Mouse (Mus musculus): ENCODE data around the gene Lexm. TPM values are rescaled to one million over a fixed set of nuclear protein-coding genes. Genes with fewer than 3 reads are reported as not detected.
A peak's percentile ranks its signal among the peaks of the same experiment; 100 is the strongest.

Lexm gene
- polyA plus RNA-seq, 1 experiment from 2014 or later = not detected

- H3K4me3 ChIP-seq (replicated peaks; ENCODE audit: low read length) = no peak overlapping the region
- no peak overlapping the region for H3K4me2 ChIP-seq (ENCODE audit: low read length)
- H3K27ac ChIP-seq (ENCODE audit: low read length) = no peak overlapping the region
- 80% methylated on average over 12 of the region's 12 CpGs for WGBS
- H3K36me3 ChIP-seq (ENCODE audit: control insufficient read depth, insufficient read depth) = no peaks in the 10 kb centered on the region
- no peaks in the 10 kb centered on the region for H3K9me3 ChIP-seq (ENCODE audit: control insufficient read depth, low read length)
- no peak for ATAC-seq
- no peak overlapping the region for H3K9ac ChIP-seq (replicated peaks; ENCODE audit: low read depth, low read length)
- H3K4me1 ChIP-seq (replicated peaks; ENCODE audit: control insufficient read depth, insufficient read depth, low read length) = peaks cover 10% of the 10 kb centered on the region
- H3K27me3 ChIP-seq (replicated peaks; ENCODE audit: control insufficient read depth, insufficient read depth, low read length) = 0 out of 2 replicates have a peak, but pooled peaks cover 2% of the 10 kb centered on the region
Measured at GRCm38 (mm10) chr4:106615637-106616036, 1.4 kb downstream of the Lexm start.

- 86% methylated on average over 9 of the region's 9 CpGs for WGBS
- H3K4me2 ChIP-seq (ENCODE audit: low read length) = no peak overlapping the region
- H3K4me3 ChIP-seq (replicated peaks; ENCODE audit: low read length) = no peak overlapping the region
- 0 out of 2 replicates have a peak, but pooled peaks cover 2% of the 10 kb centered on the region for H3K27me3 ChIP-seq (replicated peaks; ENCODE audit: control insufficient read depth, insufficient read depth, low read length)
- peaks cover 10% of the 10 kb centered on the region for H3K4me1 ChIP-seq (replicated peaks; ENCODE audit: control insufficient read depth, insufficient read depth, low read length)
- H3K9ac ChIP-seq (replicated peaks; ENCODE audit: low read depth, low read length) = no peak overlapping the region
- no peak for ATAC-seq
- no peaks in the 10 kb centered on the region for H3K9me3 ChIP-seq (ENCODE audit: control insufficient read depth, low read length)
- H3K27ac ChIP-seq (ENCODE audit: low read length) = no peak overlapping the region
- no peaks in the 10 kb centered on the region for H3K36me3 ChIP-seq (ENCODE audit: control insufficient read depth, insufficient read depth)
Measured at GRCm38 (mm10) chr4:106614881-106615280, 2.2 kb downstream of the Lexm start.

GRCm38 (mm10) chr4:106614180-106614797 lies 2.8 kb downstream of the Lexm start:
- H3K27me3 ChIP-seq (replicated peaks; ENCODE audit: control insufficient read depth, insufficient read depth, low read length) = 0 out of 2 replicates have a peak, but pooled peaks cover 2% of the 10 kb centered on the region
- no peak overlapping the region for H3K27ac ChIP-seq (ENCODE audit: low read length)
- no peak overlapping the region for H3K9ac ChIP-seq (replicated peaks; ENCODE audit: low read depth, low read length)
- H3K36me3 ChIP-seq (ENCODE audit: control insufficient read depth, insufficient read depth) = no peaks in the 10 kb centered on the region
- H3K4me1 ChIP-seq (replicated peaks; ENCODE audit: control insufficient read depth, insufficient read depth, low read length) = peaks cover 10% of the 10 kb centered on the region
- 38% methylated on average over 7 of the region's 7 CpGs for WGBS
- ATAC-seq = peak; percentile 71
- no peak overlapping the region for H3K4me2 ChIP-seq (ENCODE audit: low read length)
- H3K9me3 ChIP-seq (ENCODE audit: control insufficient read depth, low read length) = no peaks in the 10 kb centered on the region
- no peak overlapping the region for H3K4me3 ChIP-seq (replicated peaks; ENCODE audit: low read length)

- Histone ChIP-seq H3K4me1 (replicated peaks; ENCODE audit: control insufficient read depth, insufficient read depth, low read length) (peaks cover 10% of the 10 kb centered on the region), H3K9me3 (ENCODE audit: control insufficient read depth, low read length) (no peaks in the 10 kb centered on the region), H3K4me2 (ENCODE audit: low read length) (no peak overlapping the region), H3K4me3 (replicated peaks; ENCODE audit: low read length) (no peak overlapping the region), H3K36me3 (ENCODE audit: control insufficient read depth, insufficient read depth) (no peaks in the 10 kb centered on the region), H3K27me3 (replicated peaks; ENCODE audit: control insufficient read depth, insufficient read depth, low read length) (0 out of 2 replicates have a peak, but pooled peaks cover 2% of the 10 kb centered on the region), H3K27ac (ENCODE audit: low read length) (no peak overlapping the region), H3K9ac (replicated peaks; ENCODE audit: low read depth, low read length) (no peak overlapping the region)
- 86% methylated on average over 3 of the region's 3 CpGs for WGBS
- ATAC-seq = no peak
Measured at GRCm38 (mm10) chr4:106613560-106613959, 3.5 kb downstream of the Lexm start.

- H3K36me3 ChIP-seq (ENCODE audit: control insufficient read depth, insufficient read depth) = no peaks in the 10 kb centered on the region
- no peaks in the 10 kb centered on the region for H3K9me3 ChIP-seq (ENCODE audit: control insufficient read depth, low read length)
- 0 out of 2 replicates have a peak, but pooled peaks cover 2% of the 10 kb centered on the region for H3K27me3 ChIP-seq (replicated peaks; ENCODE audit: control insufficient read depth, insufficient read depth, low read length)
- no peak overlapping the region for H3K9ac ChIP-seq (replicated peaks; ENCODE audit: low read depth, low read length)
- no peak for ATAC-seq
- peaks cover 10% of the 10 kb centered on the region for H3K4me1 ChIP-seq (replicated peaks; ENCODE audit: control insufficient read depth, insufficient read depth, low read length)
- H3K4me2 ChIP-seq (ENCODE audit: low read length) = no peak overlapping the region
- no peak overlapping the region for H3K27ac ChIP-seq (ENCODE audit: low read length)
- H3K4me3 ChIP-seq (replicated peaks; ENCODE audit: low read length) = no peak overlapping the region
- 82% methylated on average over 8 of the region's 8 CpGs for WGBS
Measured at GRCm38 (mm10) chr4:106613105-106613504, 3.9 kb downstream of the Lexm start.

- Histone ChIP-seq H3K4me1 (replicated peaks; ENCODE audit: control insufficient read depth, insufficient read depth, low read length) (peaks cover 3% of the 10 kb centered on the region; the same call in 1 of the 2 replicates), H3K4me3 (replicated peaks; ENCODE audit: low read length) (no peak overlapping the region), H3K27ac (ENCODE audit: low read length) (no peak overlapping the region), H3K4me2 (ENCODE audit: low read length) (no peak overlapping the region), H3K9me3 (ENCODE audit: control insufficient read depth, low read length) (no peaks in the 10 kb centered on the region), H3K27me3 (replicated peaks; ENCODE audit: control insufficient read depth, insufficient read depth, low read length) (no peaks in the 10 kb centered on the region), H3K9ac (replicated peaks; ENCODE audit: low read depth, low read length) (no peak overlapping the region), H3K36me3 (ENCODE audit: control insufficient read depth, insufficient read depth) (no peaks in the 10 kb centered on the region)
- no peak for ATAC-seq
- WGBS = 81% methylated on average over 1 of the region's 1 CpGs
Measured at GRCm38 (mm10) chr4:106607905-106608304, 9.1 kb downstream of the Lexm start.

GRCm38 (mm10) chr4:106606639-106607554 lies 10.1 kb downstream of the Lexm start:
- peak; percentile 91 for ATAC-seq
- 39% methylated on average over 18 of the region's 18 CpGs for WGBS

GRCm38 (mm10) chr4:106600770-106601169 lies 16.3 kb downstream of the Lexm start:
- no peak overlapping the region for H3K27ac ChIP-seq (ENCODE audit: low read length)
- no peaks in the 10 kb centered on the region for H3K9me3 ChIP-seq (ENCODE audit: control insufficient read depth, low read length)
- no peaks in the 10 kb centered on the region for H3K27me3 ChIP-seq (replicated peaks; ENCODE audit: control insufficient read depth, insufficient read depth, low read length)
- no peaks in the 10 kb centered on the region for H3K36me3 ChIP-seq (ENCODE audit: control insufficient read depth, insufficient read depth)
- ATAC-seq = no peak
- H3K9ac ChIP-seq (replicated peaks; ENCODE audit: low read depth, low read length) = no peak overlapping the region
- 88% methylated on average over 4 of the region's 4 CpGs for WGBS
- no peak overlapping the region for H3K4me3 ChIP-seq (replicated peaks; ENCODE audit: low read length)
- no peak overlapping the region for H3K4me2 ChIP-seq (ENCODE audit: low read length)
- no peaks in the 10 kb centered on the region for H3K4me1 ChIP-seq (replicated peaks; ENCODE audit: control insufficient read depth, insufficient read depth, low read length)

More at GRCm38 (mm10) chr4:106606639-106607554, 10.1 kb downstream of the Lexm start:
- H3K4me1 ChIP-seq (replicated peaks; ENCODE audit: control insufficient read depth, insufficient read depth, low read length) = peaks cover 3% of the 10 kb centered on the region; the same call in 1 of the 2 replicates
- peak overlapping the region; percentile 25 for H3K4me2 ChIP-seq (ENCODE audit: low read length)
- H3K9me3 ChIP-seq (ENCODE audit: control insufficient read depth, low read length) = no peaks in the 10 kb centered on the region
- no peaks in the 10 kb centered on the region for H3K27me3 ChIP-seq (replicated peaks; ENCODE audit: control insufficient read depth, insufficient read depth, low read length)
- peak overlapping the region; percentile 22 for H3K4me3 ChIP-seq (replicated peaks; ENCODE audit: low read length)
- H3K36me3 ChIP-seq (ENCODE audit: control insufficient read depth, insufficient read depth) = no peaks in the 10 kb centered on the region
- no peak overlapping the region for H3K27ac ChIP-seq (ENCODE audit: low read length)
- H3K9ac ChIP-seq (replicated peaks; ENCODE audit: low read depth, low read length) = 0 out of 2 replicates have a peak overlapping the region, but pooled peaks have one; percentile 35

GRCm38 (mm10) chr4:106599415-106599814 lies 17.6 kb downstream of the Lexm start:
- Histone ChIP-seq H3K27ac (ENCODE audit: low read length) (no peak overlapping the region), H3K9me3 (ENCODE audit: control insufficient read depth, low read length) (no peaks in the 10 kb centered on the region), H3K9ac (replicated peaks; ENCODE audit: low read depth, low read length) (no peak overlapping the region), H3K4me1 (replicated peaks; ENCODE audit: control insufficient read depth, insufficient read depth, low read length) (no peaks in the 10 kb centered on the region), H3K27me3 (replicated peaks; ENCODE audit: control insufficient read depth, insufficient read depth, low read length) (no peaks in the 10 kb centered on the region), H3K4me3 (replicated peaks; ENCODE audit: low read length) (no peak overlapping the region), H3K4me2 (ENCODE audit: low read length) (no peak overlapping the region), H3K36me3 (ENCODE audit: control insufficient read depth, insufficient read depth) (no peaks in the 10 kb centered on the region)
- ATAC-seq = no peak
- WGBS = 48% methylated on average over 1 of the region's 1 CpGs

Data from forebrain, embryonic 16.5 days (tissue).